Mouse (Mus musculus): ENCODE results near the gene Rgs3.
"Not testable (repeated sequence)": the region's sequence is repeated elsewhere in the genome, so short reads cannot be mapped to it uniquely, and the experiment has no call there.

The Rgs3 gene

GRCm38 (mm10) chr4:62557436-62557835 lies 2.2 kb upstream of the Rgs3 start:
- no peak for DNase-seq

- DNase-seq: peak; percentile 74 to 83
Measured at GRCm38 (mm10) chr4:62560963-62561629, 1.4 kb downstream of the Rgs3 start.

- DNase-seq: no peak
Measured at GRCm38 (mm10) chr4:62561630-62562001, 2.0 kb downstream of the Rgs3 start.

GRCm38 (mm10) chr4:62562006-62562405 lies 2.4 kb downstream of the Rgs3 start:
- no peak for DNase-seq

GRCm38 (mm10) chr4:62566530-62566929 lies 6.9 kb downstream of the Rgs3 start:
- no peak for DNase-seq

- DNase-seq: no peak
Measured at GRCm38 (mm10) chr4:62567696-62568095, 8.0 kb downstream of the Rgs3 start.

GRCm38 (mm10) chr4:62568359-62568758 lies 8.7 kb downstream of the Rgs3 start:
- no peak for DNase-seq

GRCm38 (mm10) chr4:62569603-62570002 lies 10.0 kb downstream of the Rgs3 start:
- no peak for DNase-seq

GRCm38 (mm10) chr4:62570029-62570428 lies 10.4 kb downstream of the Rgs3 start:
- DNase-seq: no peak

GRCm38 (mm10) chr4:62582365-62583264 lies 23.0 kb downstream of the Rgs3 start:
- peak; percentile 54 to 63 for DNase-seq

- DNase-seq: peak; percentile 71 to 84
Measured at GRCm38 (mm10) chr4:62583265-62584092, 23.8 kb downstream of the Rgs3 start.

GRCm38 (mm10) chr4:62587067-62587466 lies 27.4 kb downstream of the Rgs3 start:
- no peak for DNase-seq

- peak in 1 of 2 experiments; percentile 10 for DNase-seq
Measured at GRCm38 (mm10) chr4:62590878-62591277, 31.2 kb downstream of the Rgs3 start.

- peak; percentile 48 to 65 for DNase-seq
Measured at GRCm38 (mm10) chr4:62591326-62591725, 31.7 kb downstream of the Rgs3 start.

GRCm38 (mm10) chr4:62593546-62594240 lies 34.0 kb downstream of the Rgs3 start:
- DNase-seq: not testable (repeated sequence)

- no peak for DNase-seq
Measured at GRCm38 (mm10) chr4:62594442-62594841, 34.8 kb downstream of the Rgs3 start.

GRCm38 (mm10) chr4:62596051-62596450 lies 36.4 kb downstream of the Rgs3 start:
- peak in 1 of 2 experiments; percentile 49 for DNase-seq

- no peak for DNase-seq
Measured at GRCm38 (mm10) chr4:62600549-62600948, 40.9 kb downstream of the Rgs3 start.

GRCm38 (mm10) chr4:62603607-62604006 lies 44.0 kb downstream of the Rgs3 start:
- DNase-seq: no peak

GRCm38 (mm10) chr4:62604094-62604493 lies 44.4 kb downstream of the Rgs3 start:
- peak; percentile 34 to 41 for DNase-seq

- peak in 1 of 2 experiments; percentile 2 for DNase-seq
Measured at GRCm38 (mm10) chr4:62605856-62606541, 46.4 kb downstream of the Rgs3 start.

- peak; percentile 48 to 53 for DNase-seq
Measured at GRCm38 (mm10) chr4:62606542-62606882, 46.9 kb downstream of the Rgs3 start.
